Mouse (Mus musculus): ENCODE measurements around the gene Dmrt1. TPM values are rescaled to one million over a fixed set of nuclear protein-coding genes. Genes with fewer than 3 reads are reported as not detected.

The Dmrt1 gene
- total and polyA plus RNA-seq, 3 experiments, result not detected

- H3K27me3 ChIP-seq (ENCODE audit: control insufficient read depth in 1 of 2, insufficient read depth in 2 of 2, low read length in 2 of 2), result no peaks in the 10 kb centered on the region
- H3K27ac ChIP-seq (ENCODE audit: control insufficient read depth, low read depth, low read length), result no peak overlapping the region
- H3K4me1 ChIP-seq (ENCODE audit: control insufficient read depth in 1 of 2, insufficient read depth in 2 of 2, low read length in 2 of 2), result no peaks in the 10 kb centered on the region
- no peaks in the 10 kb centered on the region for H3K79me2 ChIP-seq (ENCODE audit: control insufficient read depth, insufficient read depth, low read length, poor library complexity)
- H3K9ac ChIP-seq (ENCODE audit: control insufficient read depth, low read depth, low read length, poor library complexity, severe bottlenecking), result no peak overlapping the region
- TF ChIP-seq CTCF (IDR thresholded peaks at IDR 0.05 in 2 of 3, conservative IDR thresholded peaks at IDR 0.05 in 1 of 3; ENCODE audit: control insufficient read depth in 1 of 3, insufficient read depth in 1 of 3, low read depth in 2 of 3, low read length in 3 of 3, poor library complexity in 1 of 3, severe bottlenecking in 1 of 3) (peak; percentile 49 to 72 (median 59)), RAD21 (IDR thresholded peaks at IDR 0.05; ENCODE audit: low read depth, low read length) (peak; percentile 24), ZC3H11A (IDR thresholded peaks at IDR 0.05; ENCODE audit: low read depth, low read length) (no peak)
- DNase-seq (ENCODE audit: low read depth, low spot score), result peak; percentile 20
- H3K4me3 ChIP-seq (ENCODE audit: control insufficient read depth in 1 of 2, insufficient read depth in 1 of 2, low read depth in 2 of 2, low read length in 2 of 2), result no peak overlapping the region
- no peaks in the 10 kb centered on the region for H3K36me3 ChIP-seq (ENCODE audit: control insufficient read depth in 1 of 2, insufficient read depth in 2 of 2, low read length in 2 of 2)
- H3K9me3 ChIP-seq (replicated peaks; ENCODE audit: insufficient read depth, low read length), result no peaks in the 10 kb centered on the region
Measured at GRCm38 (mm10) chr19:25628490-25628889, 123.1 kb downstream of the Dmrt1 start.

- Histone ChIP-seq H3K9ac (ENCODE audit: control insufficient read depth, low read depth, low read length, poor library complexity, severe bottlenecking) (no peak overlapping the region), H3K4me3 (ENCODE audit: control insufficient read depth in 1 of 2, insufficient read depth in 1 of 2, low read depth in 2 of 2, low read length in 2 of 2) (no peak overlapping the region), H3K27me3 (ENCODE audit: control insufficient read depth in 1 of 2, insufficient read depth in 2 of 2, low read length in 2 of 2) (no peaks in the 10 kb centered on the region), H3K4me1 (ENCODE audit: control insufficient read depth in 1 of 2, insufficient read depth in 2 of 2, low read length in 2 of 2) (no peaks in the 10 kb centered on the region), H3K79me2 (ENCODE audit: control insufficient read depth, insufficient read depth, low read length, poor library complexity) (no peaks in the 10 kb centered on the region), H3K9me3 (replicated peaks; ENCODE audit: insufficient read depth, low read length) (no peaks in the 10 kb centered on the region), H3K27ac (ENCODE audit: control insufficient read depth, low read depth, low read length) (no peak overlapping the region), H3K36me3 (ENCODE audit: control insufficient read depth in 1 of 2, insufficient read depth in 2 of 2, low read length in 2 of 2) (no peaks in the 10 kb centered on the region)
- TF ChIP-seq KAT2A (conservative IDR thresholded peaks at IDR 0.05; ENCODE audit: low read depth, low read length), result no peak
- no peak for TF ChIP-seq ZKSCAN1 (IDR thresholded peaks at IDR 0.05; ENCODE audit: low read depth, low read length)
- TF ChIP-seq CHD1 (IDR thresholded peaks at IDR 0.05; ENCODE audit: low read depth, low read length), result no peak
- no peak for DNase-seq (ENCODE audit: low read depth, low spot score)
Measured at GRCm38 (mm10) chr19:25635119-25635518, 129.7 kb downstream of the Dmrt1 start.

GRCm38 (mm10) chr19:25635622-25636244 lies 130.3 kb downstream of the Dmrt1 start:
- Histone ChIP-seq H3K4me3 (ENCODE audit: control insufficient read depth in 1 of 2, insufficient read depth in 1 of 2, low read depth in 2 of 2, low read length in 2 of 2) (no peak overlapping the region), H3K9me3 (replicated peaks; ENCODE audit: insufficient read depth, low read length) (no peaks in the 10 kb centered on the region)

More at GRCm38 (mm10) chr19:25635622-25636244, 130.3 kb downstream of the Dmrt1 start:
- no peaks in the 10 kb centered on the region for H3K36me3 ChIP-seq (ENCODE audit: control insufficient read depth in 1 of 2, insufficient read depth in 2 of 2, low read length in 2 of 2)
- peak; percentile 41 for DNase-seq (ENCODE audit: low read depth, low spot score)
- no peaks in the 10 kb centered on the region for H3K27me3 ChIP-seq (ENCODE audit: control insufficient read depth in 1 of 2, insufficient read depth in 2 of 2, low read length in 2 of 2)
- TF ChIP-seq ELF1 (IDR thresholded peaks at IDR 0.05; ENCODE audit: low read depth, low read length) (no peak), CTCF (IDR thresholded peaks at IDR 0.05 in 2 of 3, conservative IDR thresholded peaks at IDR 0.05 in 1 of 3; ENCODE audit: control insufficient read depth in 1 of 3, insufficient read depth in 1 of 3, low read depth in 2 of 3, low read length in 3 of 3, poor library complexity in 1 of 3, severe bottlenecking in 1 of 3) (peak; percentile 55 to 86 (median 74)), SMC3 (IDR thresholded peaks at IDR 0.05; ENCODE audit: low read depth, low read length) (peak; percentile 63), ZC3H11A (IDR thresholded peaks at IDR 0.05; ENCODE audit: low read depth, low read length) (0 out of 2 replicates have a peak, but pooled peaks have one; percentile 29), RAD21 (IDR thresholded peaks at IDR 0.05; ENCODE audit: low read depth, low read length) (peak; percentile 72)
- no peaks in the 10 kb centered on the region for H3K79me2 ChIP-seq (ENCODE audit: control insufficient read depth, insufficient read depth, low read length, poor library complexity)
- H3K27ac ChIP-seq (ENCODE audit: control insufficient read depth, low read depth, low read length), result no peak overlapping the region
- no peak overlapping the region for H3K9ac ChIP-seq (ENCODE audit: control insufficient read depth, low read depth, low read length, poor library complexity, severe bottlenecking)
- H3K4me1 ChIP-seq (ENCODE audit: control insufficient read depth in 1 of 2, insufficient read depth in 2 of 2, low read length in 2 of 2), result no peaks in the 10 kb centered on the region
